Mouse (Mus musculus): ENCODE measurements at regions not wholly inside any gene's neighbourhood (a gene's known extent, or its start where the extent isn't known, plus 50 kb on each side); places are given as distances from the start of the nearest gene placed in this dataset.

- Histone ChIP-seq H3K27me3 (replicated peaks; ENCODE audit: insufficient read depth, low read length) (no peaks in the 10 kb centered on the region), H3K4me1 (ENCODE audit: insufficient read depth, low read depth, low read length) (no peaks in the 10 kb centered on the region), H3K4me3 (ENCODE audit: low read depth, low read length) (no peak overlapping the region), H3K9ac (replicated peaks; ENCODE audit: low read depth) (no peak overlapping the region), H3K4me2 (replicated peaks; ENCODE audit: low read depth, low read length) (no peak overlapping the region), H3K36me3 (ENCODE audit: insufficient read depth, low read length) (no peaks in the 10 kb centered on the region), H3K9me3 (ENCODE audit: low read length) (no peaks in the 10 kb centered on the region), H3K27ac (ENCODE audit: low read length) (no peak overlapping the region)
- ATAC-seq = no peak
- 20% methylated on average over 1 of the region's 1 CpGs for WGBS
- no peak for DNase-seq (ENCODE audit: low spot score)
- TF ChIP-seq CTCF (IDR thresholded peaks at IDR 0.05) (no peak; the same call in 1 of the 2 replicates), EP300 (IDR thresholded peaks at IDR 0.05) (no peak)
These were observed 273.4 kb upstream of the Gm8871 start for GRCm38 (mm10) chr5:10674199-10674598.

- WGBS = 69% methylated on average over 4 of the region's 4 CpGs
- no peak overlapping the region for H3K9ac ChIP-seq (replicated peaks; ENCODE audit: low read depth)
- H3K27ac ChIP-seq (ENCODE audit: low read length) = no peak overlapping the region
- no peaks in the 10 kb centered on the region for H3K36me3 ChIP-seq (ENCODE audit: insufficient read depth, low read length)
- no peak for DNase-seq (ENCODE audit: low spot score)
- H3K4me3 ChIP-seq (ENCODE audit: low read depth, low read length) = no peak overlapping the region
- no peaks in the 10 kb centered on the region for H3K9me3 ChIP-seq (ENCODE audit: low read length)
- TF ChIP-seq CTCF (IDR thresholded peaks at IDR 0.05) (no peak), EP300 (IDR thresholded peaks at IDR 0.05) (no peak)
- H3K4me2 ChIP-seq (replicated peaks; ENCODE audit: low read depth, low read length) = no peak overlapping the region
- ATAC-seq = no peak
- no peaks in the 10 kb centered on the region for H3K27me3 ChIP-seq (replicated peaks; ENCODE audit: insufficient read depth, low read length)
- no peaks in the 10 kb centered on the region for H3K4me1 ChIP-seq (ENCODE audit: insufficient read depth, low read depth, low read length)
These were observed 262.1 kb upstream of the Gm8871 start for GRCm38 (mm10) chr5:10685519-10685918.

GRCm38 (mm10) chr5:10727056-10727455, 220.5 kb upstream of the Gm8871 start:
- DNase-seq (ENCODE audit: low spot score) (no peak), ATAC-seq (no peak)
- H3K9ac ChIP-seq (replicated peaks; ENCODE audit: low read depth) = no peak overlapping the region
- no peaks in the 10 kb centered on the region for H3K36me3 ChIP-seq (ENCODE audit: insufficient read depth, low read length)
- no peak overlapping the region for H3K4me3 ChIP-seq (ENCODE audit: low read depth, low read length)
- H3K4me1 ChIP-seq (ENCODE audit: insufficient read depth, low read depth, low read length) = no peaks in the 10 kb centered on the region
- no peak overlapping the region for H3K27ac ChIP-seq (ENCODE audit: low read length)
- TF ChIP-seq EP300 (IDR thresholded peaks at IDR 0.05) (no peak), CTCF (IDR thresholded peaks at IDR 0.05) (no peak)
- no peaks in the 10 kb centered on the region for H3K27me3 ChIP-seq (replicated peaks; ENCODE audit: insufficient read depth, low read length)
- no peak overlapping the region for H3K4me2 ChIP-seq (replicated peaks; ENCODE audit: low read depth, low read length)
- no peaks in the 10 kb centered on the region for H3K9me3 ChIP-seq (ENCODE audit: low read length)

- no peak for DNase-seq (ENCODE audit: low spot score)
- H3K27me3 ChIP-seq (replicated peaks; ENCODE audit: insufficient read depth, low read length) = no peaks in the 10 kb centered on the region
- WGBS = 60% methylated on average over 1 of the region's 1 CpGs
These were observed 198.1 kb upstream of the Gm8871 start for GRCm38 (mm10) chr5:10749546-10749945.

GRCm38 (mm10) chr5:10767469-10767868, 180.1 kb upstream of the Gm8871 start:
- Histone ChIP-seq H3K36me3 (ENCODE audit: insufficient read depth, low read length) (no peaks in the 10 kb centered on the region), H3K9me3 (ENCODE audit: low read length) (no peaks in the 10 kb centered on the region), H3K4me1 (ENCODE audit: insufficient read depth, low read depth, low read length) (no peaks in the 10 kb centered on the region), H3K4me2 (replicated peaks; ENCODE audit: low read depth, low read length) (no peak overlapping the region), H3K27ac (ENCODE audit: low read length) (no peak overlapping the region), H3K4me3 (ENCODE audit: low read depth, low read length) (no peak overlapping the region), H3K27me3 (replicated peaks; ENCODE audit: insufficient read depth, low read length) (no peaks in the 10 kb centered on the region), H3K9ac (replicated peaks; ENCODE audit: low read depth) (no peak overlapping the region)
- 93% methylated on average over 1 of the region's 1 CpGs for WGBS
- no peak for DNase-seq (ENCODE audit: low spot score)
- no peak for ATAC-seq
- TF ChIP-seq CTCF (IDR thresholded peaks at IDR 0.05) (no peak), EP300 (IDR thresholded peaks at IDR 0.05) (no peak)

More at GRCm38 (mm10) chr5:10749546-10749945, 198.1 kb upstream of the Gm8871 start:
- H3K27ac ChIP-seq (ENCODE audit: low read length) = no peak overlapping the region
- TF ChIP-seq EP300 (IDR thresholded peaks at IDR 0.05) (no peak), CTCF (IDR thresholded peaks at IDR 0.05) (no peak)
- no peak for ATAC-seq
- H3K4me3 ChIP-seq (ENCODE audit: low read depth, low read length) = no peak overlapping the region
- no peak overlapping the region for H3K4me2 ChIP-seq (replicated peaks; ENCODE audit: low read depth, low read length)
- H3K9me3 ChIP-seq (ENCODE audit: low read length) = no peaks in the 10 kb centered on the region
- no peaks in the 10 kb centered on the region for H3K36me3 ChIP-seq (ENCODE audit: insufficient read depth, low read length)
- no peaks in the 10 kb centered on the region for H3K4me1 ChIP-seq (ENCODE audit: insufficient read depth, low read depth, low read length)
- H3K9ac ChIP-seq (replicated peaks; ENCODE audit: low read depth) = no peak overlapping the region
